Mouse (Mus musculus): ENCODE measurements around the gene Clic1.
A peak's percentile ranks its signal among the peaks of the same experiment; 100 is the strongest.

Gene Clic1

DNA sequence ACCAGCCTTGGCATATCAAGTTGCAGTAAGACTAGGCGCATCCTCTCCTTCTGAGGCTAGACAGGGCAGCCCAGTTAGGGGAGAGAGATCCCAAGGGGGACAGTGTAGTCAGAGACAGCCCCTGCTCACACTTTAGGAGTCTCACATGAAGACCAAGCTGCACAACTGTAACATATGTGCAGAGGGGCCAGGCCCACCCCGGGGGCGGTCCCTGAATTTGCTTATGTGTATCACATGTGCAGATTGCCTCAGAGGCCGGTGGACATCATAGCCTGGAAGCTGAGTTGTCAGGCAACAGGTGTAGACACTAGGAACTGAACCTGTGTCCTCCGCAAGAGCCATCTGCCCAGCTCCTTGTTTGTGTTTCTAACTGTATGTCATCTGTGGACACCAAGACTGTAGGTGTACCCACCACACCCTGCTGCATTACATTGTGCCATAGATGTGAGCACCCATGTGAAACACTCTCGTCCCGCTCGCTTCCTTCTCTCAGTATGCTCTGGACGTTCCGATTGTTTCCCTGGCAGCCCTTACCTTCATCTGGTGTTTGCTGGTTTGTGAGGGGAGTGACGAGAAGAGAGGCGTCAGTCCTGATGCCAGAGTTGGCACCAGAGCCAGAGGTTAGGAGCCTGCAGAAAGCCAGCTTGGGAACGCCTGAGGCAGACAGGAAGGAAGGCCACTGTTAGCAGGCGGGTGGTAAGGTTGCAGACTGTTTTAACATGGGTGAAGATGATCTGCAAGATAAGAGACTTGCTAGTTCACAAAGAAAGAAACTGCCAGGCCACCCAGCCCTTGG is 42.8 kb downstream of the Clic1 start:
- peak; percentile 34 for DNase-seq

GRCm38 (mm10) chr17:35094475-35095365 is 45.0 kb downstream of the Clic1 start:
- no peak for DNase-seq

- no peak for DNase-seq
Observed at GRCm38 (mm10) chr17:35096597-35096996, 46.8 kb downstream of the Clic1 start.

GRCm38 (mm10) chr17:35097164-35097655 is 47.4 kb downstream of the Clic1 start:
- peak; percentile 35 for DNase-seq

DNA sequence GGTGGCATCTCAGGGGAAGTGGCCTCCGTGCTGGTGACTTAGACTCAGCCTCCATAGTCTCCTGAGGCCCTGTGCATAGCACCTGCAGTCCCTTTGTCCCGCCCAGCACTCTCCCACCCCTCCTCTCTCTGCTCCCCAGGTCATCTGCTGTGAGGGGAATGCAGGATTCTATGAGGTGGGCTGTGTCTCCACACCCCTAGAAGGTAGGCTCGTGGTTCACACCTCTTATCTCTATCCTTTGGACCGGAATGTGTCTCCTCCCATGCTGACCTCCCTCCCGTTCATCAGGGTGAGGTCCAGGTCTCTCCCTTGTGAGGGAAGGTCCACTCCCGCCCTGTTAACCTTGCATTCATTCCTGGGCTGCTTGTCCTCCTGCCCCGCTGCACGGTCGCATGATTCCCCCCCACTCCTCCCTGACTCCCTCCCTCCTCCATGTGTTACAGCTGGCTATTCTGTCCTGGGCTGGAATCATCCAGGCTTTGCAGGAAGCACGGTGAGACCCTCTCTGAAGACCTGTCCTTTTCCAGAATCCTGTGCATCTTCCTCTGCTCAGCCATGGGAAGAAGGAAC is 50.5 kb downstream of the Clic1 start:
- no peak for DNase-seq

GRCm38 (mm10) chr17:35101161-35101560 is 51.4 kb downstream of the Clic1 start:
- DNase-seq: no peak

- DNase-seq: no peak
Observed at GRCm38 (mm10) chr17:35102299-35102698, 52.5 kb downstream of the Clic1 start.

- no peak for DNase-seq
Observed at GRCm38 (mm10) chr17:35103221-35103690, 53.5 kb downstream of the Clic1 start.

DNA sequence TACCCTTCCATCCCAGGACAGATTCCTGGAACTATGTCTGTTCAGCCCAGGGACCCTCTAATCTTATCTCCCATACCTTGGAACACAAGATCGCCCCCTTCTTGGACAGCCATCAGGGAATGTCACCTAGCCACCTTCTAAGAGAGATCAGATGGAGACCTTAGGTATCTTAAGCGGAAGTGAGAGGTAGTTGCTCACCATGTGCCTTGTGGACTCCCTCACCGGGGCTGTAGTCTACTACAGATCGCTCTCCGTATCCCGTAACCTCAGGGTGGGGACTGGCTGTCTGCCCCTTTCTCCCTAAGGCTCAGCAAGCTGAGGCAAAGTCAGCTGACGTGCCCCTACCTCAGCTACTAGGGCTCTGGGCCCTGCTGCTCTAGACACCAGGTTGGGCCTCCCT is 54.3 kb downstream of the Clic1 start:
- no peak for DNase-seq

- DNase-seq: no peak
Observed at GRCm38 (mm10) chr17:35104754-35105153, 55.0 kb downstream of the Clic1 start.

DNA sequence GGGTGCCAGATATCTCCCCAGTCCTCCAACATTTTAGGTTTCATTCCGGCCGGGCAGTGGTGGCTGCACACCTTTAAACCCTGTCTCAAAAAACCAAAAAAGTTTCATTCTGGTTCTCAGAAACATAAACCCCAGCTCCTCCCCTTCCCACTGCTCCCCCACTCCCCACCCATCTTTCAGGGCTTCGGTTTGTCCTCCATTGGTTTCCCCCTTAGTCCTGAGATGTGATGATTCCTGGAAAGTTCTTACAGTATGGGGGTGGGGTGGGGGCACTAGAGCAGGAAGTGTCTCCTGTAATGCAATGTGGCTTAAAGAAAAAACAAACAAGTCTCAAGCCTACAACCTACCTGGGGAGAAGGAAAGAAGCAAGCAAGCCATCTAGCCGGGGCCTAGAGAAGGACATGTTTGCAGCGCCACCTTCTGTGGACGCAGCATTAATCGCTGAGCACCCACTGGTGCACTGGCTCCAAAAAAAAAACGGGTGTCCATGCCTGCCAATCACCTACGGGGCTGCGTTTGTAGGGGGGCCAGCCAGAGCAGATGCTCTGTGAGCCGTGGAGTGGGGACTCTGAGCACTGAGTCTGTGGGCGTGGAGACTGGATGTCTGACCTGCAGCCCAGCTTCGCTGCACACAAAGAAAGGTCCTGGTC is 56.1 kb downstream of the Clic1 start:
- peak; percentile 49 for DNase-seq

DNA sequence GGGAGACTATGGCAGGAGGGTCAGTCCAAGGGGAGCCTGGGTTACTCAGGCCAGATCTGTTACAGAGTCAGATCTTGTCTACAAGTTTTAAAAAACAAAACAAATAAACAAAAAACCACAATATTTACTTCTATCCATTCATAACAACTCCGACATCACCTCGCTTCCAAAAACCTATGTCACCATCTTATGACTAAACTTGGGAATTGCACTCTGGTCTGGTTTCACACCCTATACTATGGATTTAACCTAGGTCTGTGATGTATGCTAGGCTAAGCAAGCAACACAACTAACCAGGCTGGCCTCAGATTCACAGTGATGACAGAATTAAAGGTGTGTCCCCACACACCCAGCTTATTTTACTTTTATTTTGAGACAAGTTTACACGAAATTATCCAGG is 56.8 kb downstream of the Clic1 start:
- no peak for DNase-seq

- no peak for DNase-seq
Observed at GRCm38 (mm10) chr17:35108097-35108496, 58.3 kb downstream of the Clic1 start, which contains the start of gene Ly6g5c. TSS of gene Ly6g5c (plus strand) at chr17:35108279.
